Mouse (Mus musculus) layer of hippocampus, postnatal 36 days (tissue): ENCODE results near the gene Prrx1. TPM values are rescaled to one million over a fixed set of nuclear protein-coding genes. Genes with fewer than 3 reads are reported as not detected.

Source experiments
- DNase-seq, 2 experiments: peaks; one replicate each; pipeline ENCODE4 v3.0.0; 2022
- total RNA-seq, 2 experiments: library from RNA; stranded (reverse); gene quantifications; 2 replicates each; pipeline ENCODE4 v1.2.3; 2021

Gene Prrx1
- total RNA-seq, 2 experiments from 2014 or later, result 5.5 to 5.7 TPM

DNA sequence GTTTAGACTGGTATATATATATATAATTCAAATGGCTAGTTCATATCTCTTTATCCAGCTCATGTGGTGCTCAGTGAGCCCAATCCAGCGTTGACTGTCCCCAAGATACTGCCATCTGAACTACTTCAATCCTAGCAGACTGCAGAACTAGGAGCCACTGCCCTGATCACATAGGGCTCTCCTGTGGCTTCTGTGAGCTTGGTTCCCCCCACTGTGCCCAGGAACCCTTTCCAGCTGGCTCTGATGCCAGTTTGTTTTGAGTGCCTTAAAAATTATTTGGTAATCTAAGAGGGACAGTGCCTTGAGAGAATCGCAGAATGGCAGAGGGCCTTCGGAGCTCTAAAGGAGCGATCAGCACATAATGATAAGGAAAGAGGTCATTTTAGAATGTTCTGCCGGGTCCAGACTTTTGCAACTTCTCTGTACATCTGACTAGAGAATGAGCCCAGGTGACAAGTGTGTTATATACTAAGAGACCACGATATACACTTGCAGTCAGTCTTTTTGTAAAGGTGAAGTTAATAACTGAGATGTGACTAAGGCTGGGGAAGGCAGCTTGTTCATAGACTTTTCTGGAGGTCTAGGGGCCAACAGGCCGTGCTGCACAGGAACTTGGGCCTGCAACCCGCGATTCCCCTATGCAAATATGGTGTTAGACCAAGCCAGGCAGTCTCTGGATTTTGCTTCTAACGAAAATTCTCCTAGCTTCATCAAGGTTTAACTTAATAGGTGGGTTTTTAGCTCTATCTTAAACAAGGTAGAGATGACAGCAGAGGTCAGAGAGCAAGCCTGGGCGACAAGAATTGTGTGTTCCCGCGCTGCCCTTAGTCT is 2.3 kb downstream of the Prrx1 start:
- no peak for DNase-seq

DNA sequence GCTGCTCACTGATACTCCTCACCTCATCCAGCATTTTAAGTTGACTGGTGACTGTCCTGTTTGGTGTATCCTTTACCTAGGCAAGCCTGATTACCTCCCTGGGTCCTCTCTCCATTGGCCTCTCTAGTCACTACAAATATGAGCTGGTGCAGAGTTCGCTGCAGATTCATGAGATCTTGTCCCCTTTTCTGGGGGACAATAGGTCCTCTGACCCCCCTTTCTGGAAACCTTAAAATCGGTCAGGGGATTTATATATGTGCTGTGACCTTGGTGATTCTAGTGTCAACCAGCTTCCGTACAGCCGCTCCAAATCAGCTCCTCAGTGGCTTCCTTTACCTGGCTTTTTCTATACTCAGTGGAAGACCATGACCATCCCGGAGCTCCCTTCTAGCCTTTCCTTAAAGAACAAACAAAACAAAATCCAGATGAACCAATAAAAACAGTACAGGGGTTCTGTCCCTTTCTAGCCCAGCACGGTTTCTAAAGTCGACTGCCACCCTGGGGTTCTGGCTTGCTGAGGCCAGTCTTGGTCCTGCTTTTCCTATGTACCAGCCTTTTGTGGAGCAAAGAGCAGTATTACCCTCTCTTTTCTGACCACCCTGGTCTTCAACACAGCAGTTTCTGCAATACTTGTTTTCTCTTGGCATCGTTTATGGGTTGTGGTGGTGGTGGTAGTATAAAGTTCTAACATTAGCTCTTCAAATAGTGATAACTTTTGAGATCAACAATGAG is 3.3 kb downstream of the Prrx1 start:
- no peak for DNase-seq

GRCm38 (mm10) chr1:163309466-163309865 is 4.0 kb downstream of the Prrx1 start:
- no peak for DNase-seq

GRCm38 (mm10) chr1:163308631-163309030 is 4.9 kb downstream of the Prrx1 start:
- DNase-seq, result no peak

- no peak for DNase-seq
Measured at GRCm38 (mm10) chr1:163307706-163308105, 5.8 kb downstream of the Prrx1 start.

- DNase-seq, result no peak
Measured at GRCm38 (mm10) chr1:163305956-163306355, 7.6 kb downstream of the Prrx1 start.

DNA sequence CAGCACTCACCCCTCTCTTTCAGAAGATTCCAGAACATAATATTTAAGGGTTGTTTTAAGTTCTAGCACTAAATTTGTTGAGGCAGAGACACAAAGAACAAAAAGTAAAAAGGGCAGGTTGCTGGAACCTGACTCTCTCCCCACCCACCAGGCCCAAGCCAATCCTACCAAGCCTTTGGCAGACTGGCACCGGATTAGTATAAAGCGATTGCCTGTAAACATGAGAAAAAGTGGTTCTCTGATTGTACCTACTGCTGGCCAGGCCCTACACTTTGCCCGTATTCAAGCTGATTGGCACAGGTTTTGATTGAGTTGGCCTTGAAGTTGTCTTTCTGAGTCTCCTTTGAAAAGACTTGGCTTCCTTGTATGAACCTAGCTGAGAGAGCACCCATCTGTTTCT is 8.7 kb downstream of the Prrx1 start:
- no peak for DNase-seq

DNA sequence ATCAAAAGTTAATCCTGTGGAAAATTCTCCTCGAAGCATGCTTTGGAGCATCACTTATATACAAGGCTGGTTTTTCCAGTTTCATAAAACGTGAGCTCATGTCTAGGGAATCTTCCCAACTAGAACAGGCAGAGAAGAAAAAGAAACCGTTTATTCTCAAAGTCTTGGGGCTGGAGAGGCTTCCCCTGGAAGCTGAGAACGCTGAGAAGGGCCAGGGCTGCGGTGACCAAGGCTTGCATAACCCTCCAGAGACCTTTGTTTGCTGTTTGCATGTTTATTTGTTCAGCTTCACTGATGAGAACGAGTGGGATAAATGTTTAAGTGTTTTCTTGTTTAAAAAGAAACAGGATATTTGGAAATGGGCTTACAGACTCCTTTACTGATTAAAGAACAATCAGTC is 11.2 kb downstream of the Prrx1 start:
- no peak for DNase-seq

DNA sequence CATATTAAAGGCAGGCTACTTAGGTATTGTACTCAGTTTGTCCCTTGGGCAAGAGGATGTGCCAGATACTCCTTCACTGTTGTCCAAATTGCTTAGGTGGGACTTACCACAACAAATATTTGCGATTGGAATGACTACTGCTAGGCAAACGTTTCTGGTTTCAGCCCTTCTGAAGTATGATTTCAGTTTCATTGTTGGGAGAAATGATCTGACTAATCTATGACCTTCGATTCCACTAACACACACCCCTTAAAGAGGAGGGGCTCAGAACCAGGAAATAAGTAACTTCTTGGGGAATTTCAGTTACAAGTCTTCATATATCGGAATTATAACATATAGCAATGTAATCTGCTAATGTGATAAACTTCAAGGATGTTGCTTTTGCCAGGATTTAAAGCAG is 20.4 kb downstream of the Prrx1 start:
- DNase-seq, result no peak

- no peak for DNase-seq
Measured at GRCm38 (mm10) chr1:163291925-163292324, 21.6 kb downstream of the Prrx1 start.

- no peak for DNase-seq
Measured at GRCm38 (mm10) chr1:163289131-163289530, 24.4 kb downstream of the Prrx1 start.

- DNase-seq, result no peak
Measured at GRCm38 (mm10) chr1:163285539-163285938, 28.0 kb downstream of the Prrx1 start.

DNA sequence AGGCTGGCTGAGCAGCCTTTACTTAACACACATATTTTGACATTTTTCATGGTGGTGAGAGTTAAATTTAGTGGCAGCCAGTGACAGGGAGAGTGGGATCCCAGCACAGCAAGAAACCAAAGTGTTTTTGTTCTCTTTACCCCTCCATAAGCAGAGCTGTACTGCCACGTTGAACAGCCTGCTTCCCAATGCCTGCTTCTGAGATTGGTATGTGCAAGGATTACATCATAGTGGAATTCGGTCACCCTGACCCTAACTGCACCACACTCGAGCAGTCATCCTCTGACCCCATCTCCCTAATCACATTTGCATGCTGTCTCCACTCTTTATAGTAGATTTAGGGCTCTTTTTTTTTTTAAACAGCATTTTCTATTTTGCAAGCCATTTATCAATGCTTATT is 28.4 kb downstream of the Prrx1 start:
- no peak for DNase-seq

GRCm38 (mm10) chr1:163283980-163284635 is 29.4 kb downstream of the Prrx1 start:
- DNase-seq, result no peak

GRCm38 (mm10) chr1:163281450-163282198 is 31.9 kb downstream of the Prrx1 start:
- DNase-seq, result no peak

DNA sequence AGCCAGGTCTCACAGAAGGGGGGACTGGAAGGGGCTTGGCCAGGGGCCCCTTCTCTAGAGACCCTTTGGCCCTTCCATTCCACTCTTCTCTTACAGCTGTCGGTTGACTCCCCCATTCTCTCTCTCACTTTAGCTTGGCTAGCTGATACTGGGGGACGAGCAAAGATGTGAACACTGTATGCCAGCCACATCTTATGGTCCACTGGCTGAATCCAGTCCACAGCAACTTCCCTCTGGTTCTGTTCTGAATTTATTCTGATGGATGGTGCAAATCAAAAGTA is 32.7 kb downstream of the Prrx1 start:
- DNase-seq, result no peak

- DNase-seq, result no peak
Measured at GRCm38 (mm10) chr1:163280097-163280841, 33.2 kb downstream of the Prrx1 start.

GRCm38 (mm10) chr1:163277069-163277468 is 36.4 kb downstream of the Prrx1 start:
- no peak for DNase-seq

DNA sequence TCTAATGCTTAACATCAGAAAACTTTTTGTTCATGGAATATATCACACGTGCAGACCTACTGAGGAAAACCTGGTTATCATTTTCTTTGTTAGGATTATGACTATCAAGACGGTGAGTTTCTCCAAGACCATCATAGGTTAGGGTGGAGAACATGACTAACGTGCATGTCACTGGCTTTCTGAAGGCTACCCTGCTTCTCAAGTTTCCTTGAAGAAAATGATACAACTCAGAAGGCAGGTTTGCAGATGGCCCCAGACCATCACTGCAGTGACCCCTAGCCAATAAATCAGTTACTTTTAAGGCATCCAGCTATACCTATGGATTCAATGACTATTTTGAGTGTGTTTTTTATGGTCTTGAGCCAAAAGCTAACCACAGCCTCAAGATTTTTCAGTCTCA is 38.6 kb downstream of the Prrx1 start:
- DNase-seq, result no peak

GRCm38 (mm10) chr1:163273132-163273531 is 40.4 kb downstream of the Prrx1 start:
- DNase-seq, result no peak

DNA sequence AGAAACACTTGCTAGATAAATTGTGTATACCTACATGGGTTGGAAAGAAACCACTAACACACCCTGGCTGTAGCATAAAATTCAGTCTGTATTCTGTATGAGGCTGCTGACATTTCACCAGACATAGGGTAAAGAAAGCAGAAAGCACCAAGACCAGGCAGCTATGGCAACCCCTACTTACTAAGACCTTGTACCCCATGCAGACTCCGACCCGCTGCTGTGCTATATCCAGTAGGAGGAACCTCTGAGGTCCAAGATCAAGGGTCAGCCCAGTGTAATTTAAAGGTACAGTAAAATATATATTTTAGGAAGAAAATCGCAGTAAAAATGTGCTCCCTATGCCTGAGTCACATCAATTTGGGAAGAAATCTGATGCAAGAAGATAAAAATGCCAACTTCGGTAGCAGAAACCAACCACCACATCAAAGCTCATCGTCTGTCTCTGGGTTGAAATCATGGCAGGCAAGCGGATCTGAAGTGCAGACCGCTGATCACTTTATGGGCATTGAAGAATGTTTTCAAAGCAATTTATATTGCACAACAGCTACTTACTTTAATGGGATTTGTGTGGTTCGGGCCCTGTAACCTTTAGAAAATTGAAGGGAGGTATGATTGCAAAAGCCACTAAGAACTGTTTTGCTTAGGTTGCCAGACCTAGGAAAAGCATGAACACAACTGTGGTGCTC is 46.5 kb downstream of the Prrx1 start:
- no peak for DNase-seq

DNA sequence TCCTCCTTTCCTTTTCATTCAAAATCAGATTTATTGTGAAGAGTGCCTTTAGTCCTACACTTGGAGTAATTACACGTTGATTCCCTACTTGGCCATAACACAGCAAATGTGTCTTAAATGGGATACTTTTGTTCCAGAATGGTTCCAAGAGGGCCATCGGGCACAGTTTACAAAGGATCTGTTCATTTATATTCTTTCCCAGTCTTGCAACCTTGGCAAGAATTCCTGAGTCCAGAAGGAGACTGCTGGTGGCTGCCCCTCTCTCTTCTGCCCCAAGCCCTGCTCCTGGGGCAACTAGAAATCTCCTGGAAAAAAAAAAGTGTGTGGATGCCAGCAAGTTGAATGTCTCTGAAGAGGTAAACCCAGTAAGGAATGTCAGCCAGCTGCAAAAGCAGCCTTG is 56.2 kb downstream of the Prrx1 start:
- DNase-seq, result no peak
